In the genomic region with DNA sequence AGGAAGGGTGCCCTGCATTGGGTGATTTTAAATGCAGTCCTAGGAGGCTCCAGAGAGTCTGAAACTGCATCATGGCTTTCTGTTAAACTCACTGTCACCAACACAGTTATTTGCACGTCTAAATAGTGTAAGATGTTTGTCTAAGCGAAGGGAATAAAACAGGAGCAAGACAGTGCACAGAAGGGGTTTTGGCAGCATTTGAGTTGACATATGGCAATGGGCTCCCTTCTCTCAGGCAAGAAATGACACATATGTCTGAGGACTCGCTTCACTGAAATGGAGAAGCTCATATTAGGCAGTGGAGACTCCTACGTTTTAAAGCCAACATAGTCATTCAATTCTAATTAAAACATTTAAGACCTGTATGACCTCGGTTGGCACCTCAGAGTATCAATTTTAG, we compare ENCODE assay signal across 12 mouse cellular contexts.
DNase-seq lines count a peak whose midpoint lies in the region; ATAC-seq and TF ChIP-seq lines count a peak whose summit lies in the region.
"Had no signal": no experiment of that assay in that cellular context is flagged by ENCODE, and none has a peak within 500 bp of the region (broad histone marks: within the 10 kb centered on the region; RNA-seq: fewer than 3 reads in every experiment).

No protein-coding gene starts in this region.

- H3K27me3 ChIP-seq in kidney, embryonic 16.5 days (ENCODE audit: insufficient read depth, low read length), result no peaks in the 10 kb centered on the region
- no peaks in the 10 kb centered on the region for H3K27me3 ChIP-seq in cerebellum, adult 2 months (ENCODE audit: control insufficient read depth, insufficient read depth, low read length)
- H3K27me3 ChIP-seq: CH12.LX; liver, embryonic 12.5 days had no signal

- no peak overlapping the region for H3K9ac ChIP-seq in kidney, embryonic 16.5 days (replicated peaks; ENCODE audit: low read length)
- H3K9ac ChIP-seq: liver, embryonic 12.5 days had no signal

- H3K4me2 ChIP-seq in kidney, embryonic 16.5 days (replicated peaks; ENCODE audit: low read depth, low read length), result no peak overlapping the region
- H3K4me2 ChIP-seq: liver, embryonic 12.5 days had no signal

- no peak overlapping the region for H3K27ac ChIP-seq in kidney, embryonic 16.5 days (ENCODE audit: low read length)
- no peak overlapping the region for H3K27ac ChIP-seq in cerebellum, adult 2 months (ENCODE audit: insufficient read depth, low read length)
- H3K27ac ChIP-seq: liver, embryonic 12.5 days had no signal

- no peak overlapping the region for H3K4me3 ChIP-seq in kidney, embryonic 16.5 days (ENCODE audit: low read length)
- H3K4me3 ChIP-seq in cerebellum, adult 2 months (replicated peaks; ENCODE audit: insufficient read depth, low read depth, low read length), result no peak overlapping the region
- no peak overlapping the region for H3K4me3 ChIP-seq in lung, adult 2 months (replicated peaks; ENCODE audit: extremely low read depth, low read depth, low read length)
- H3K4me3 ChIP-seq: liver, embryonic 12.5 days had no signal

- no peaks in the 10 kb centered on the region for H3K9me3 ChIP-seq in kidney, embryonic 16.5 days (ENCODE audit: low read length)
- H3K9me3 ChIP-seq: liver, embryonic 12.5 days had no signal

- H3K4me1 ChIP-seq in kidney, embryonic 16.5 days (ENCODE audit: insufficient read depth, low read length), result no peaks in the 10 kb centered on the region
- H3K4me1 ChIP-seq in cerebellum, adult 2 months (ENCODE audit: control insufficient read depth, insufficient read depth, low read length), result peaks cover 4% of the 10 kb centered on the region; the same call in 1 of the 2 replicates
- no peaks in the 10 kb centered on the region for H3K4me1 ChIP-seq in lung, adult 2 months (ENCODE audit: control insufficient read depth, insufficient read depth, low read length)
- H3K4me1 ChIP-seq: liver, embryonic 12.5 days had no signal

- DNase-seq in kidney, postnatal 4 days, result no peak
- peak; percentile 58 for DNase-seq in brain, embryonic 18.5 days (ENCODE audit: low read depth, low spot score)
- peak; percentile 65 to 85 for DNase-seq in cerebellum, adult 2 months
- peak; percentile 31 to 39 for DNase-seq in layer of hippocampus, adult 8-10 months (ENCODE audit: low spot score in 2 of 2)
- no peak for DNase-seq in lung, adult 2 months
- no peak for DNase-seq in adrenal gland, adult (ENCODE audit: inconsistent age in 2 of 2, low spot score in 1 of 2)
- DNase-seq: adrenal gland, postnatal 25 days; lung, postnatal 36 days; thymus, postnatal 36 days had no signal

- no peak for TF ChIP-seq CTCF in cerebellum, adult 2 months (IDR thresholded peaks at IDR 0.05; ENCODE audit: borderline replicate concordance, insufficient read depth, low read depth, low read length)
- no peak for TF ChIP-seq CTCF in lung, adult 2 months (IDR thresholded peaks at IDR 0.05; ENCODE audit: insufficient read depth, low read length)

- no peak for TF ChIP-seq POLR2A in cerebellum, adult 2 months (IDR thresholded peaks at IDR 0.05; ENCODE audit: borderline replicate concordance, insufficient read depth, low read length)
- TF ChIP-seq POLR2A in lung, adult 2 months (IDR thresholded peaks at IDR 0.05; ENCODE audit: borderline replicate concordance, extremely low read depth, low read depth, low read length), result no peak

- WGBS in kidney, embryonic 16.5 days, result 32% methylated on average over 5 of the region's 5 CpGs
- 9% methylated on average over 5 of the region's 5 CpGs for WGBS in cerebellum, adult 2 months
- 56% methylated on average over 5 of the region's 5 CpGs for WGBS in lung, adult 2 months

- ATAC-seq in kidney, embryonic 16.5 days (ENCODE audit: low FRiP score, low TSS enrichment), result 0 out of 2 replicates have a peak, but pooled peaks have one; percentile 59
- ATAC-seq: liver, embryonic 12.5 days had no signal

- H3K36me3 ChIP-seq in kidney, embryonic 16.5 days (ENCODE audit: insufficient read depth, low read length), result no peaks in the 10 kb centered on the region
- H3K36me3 ChIP-seq: liver, embryonic 12.5 days had no signal

Comparison
In these comparisons a context has a peak if more than half of its experiments do, and no peak if none do; other contexts are left out.
1. DNase-seq: peak in brain, embryonic 18.5 days (single experiment), cerebellum, adult 2 months (2 of 2) and layer of hippocampus, adult 8-10 months (2 of 2); none in kidney, postnatal 4 days (0 of 2), lung, adult 2 months (single experiment) and adrenal gland, adult (0 of 2).